Mouse (Mus musculus): ENCODE measurements around the gene Hoxb5. TPM values are rescaled to one million over a fixed set of nuclear protein-coding genes. Genes with fewer than 3 reads are reported as not detected.

The Hoxb5 gene
- total and polyA plus RNA-seq, 2 experiments, result 0.09 to 0.35 TPM

DNA sequence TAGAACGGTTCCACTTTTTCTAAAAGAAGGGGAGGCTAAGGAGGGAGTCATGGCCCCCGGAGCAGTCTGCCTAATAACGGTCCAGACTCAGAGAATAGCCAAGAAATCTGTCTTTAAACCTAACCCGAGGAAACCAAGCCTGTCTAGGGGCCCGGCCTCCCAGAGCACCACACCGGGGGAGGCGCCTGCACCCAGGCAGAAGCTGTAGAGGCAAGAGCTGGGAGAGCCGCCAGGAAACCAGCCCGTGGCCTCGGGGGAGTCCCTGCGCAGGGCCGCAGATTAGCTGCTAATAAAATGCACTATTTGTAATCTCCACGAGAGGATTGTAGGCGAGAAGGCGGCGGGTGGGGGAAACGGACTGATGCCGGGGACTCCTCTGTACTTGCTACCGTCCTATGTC is 33.3 kb upstream of the Hoxb5 start:
- peaks cover 2% of the 10 kb centered on the region; the same call in 1 of the 2 replicates for H3K4me1 ChIP-seq (ENCODE audit: control insufficient read depth, insufficient read depth, low read length)
- no peak overlapping the region for H3K27ac ChIP-seq (replicated peaks; ENCODE audit: insufficient read depth, low read depth, low read length)
- DNase-seq (ENCODE audit: extremely low read depth, low read depth, low spot score), result no peak
- no peaks in the 10 kb centered on the region for H3K79me2 ChIP-seq (ENCODE audit: control insufficient read depth, insufficient read depth, low read length)
- H3K9ac ChIP-seq (ENCODE audit: low read depth, low read length), result no peak overlapping the region
- H3K36me3 ChIP-seq (ENCODE audit: control insufficient read depth, insufficient read depth, low read length), result no peaks in the 10 kb centered on the region
- TF ChIP-seq POLR2A (IDR thresholded peaks at IDR 0.05; ENCODE audit: extremely low read depth, insufficient read depth, low read length), result no peak
- no peak for TF ChIP-seq CTCF (IDR thresholded peaks at IDR 0.05; ENCODE audit: low read depth, low read length)
- H3K4me3 ChIP-seq (ENCODE audit: insufficient read depth, low read depth, low read length), result no peak overlapping the region
- H3K27me3 ChIP-seq (ENCODE audit: control insufficient read depth, insufficient read depth, low read length), result peaks cover 42% of the 10 kb centered on the region
- 4% methylated on average over 19 of the region's 19 CpGs for WGBS

DNA sequence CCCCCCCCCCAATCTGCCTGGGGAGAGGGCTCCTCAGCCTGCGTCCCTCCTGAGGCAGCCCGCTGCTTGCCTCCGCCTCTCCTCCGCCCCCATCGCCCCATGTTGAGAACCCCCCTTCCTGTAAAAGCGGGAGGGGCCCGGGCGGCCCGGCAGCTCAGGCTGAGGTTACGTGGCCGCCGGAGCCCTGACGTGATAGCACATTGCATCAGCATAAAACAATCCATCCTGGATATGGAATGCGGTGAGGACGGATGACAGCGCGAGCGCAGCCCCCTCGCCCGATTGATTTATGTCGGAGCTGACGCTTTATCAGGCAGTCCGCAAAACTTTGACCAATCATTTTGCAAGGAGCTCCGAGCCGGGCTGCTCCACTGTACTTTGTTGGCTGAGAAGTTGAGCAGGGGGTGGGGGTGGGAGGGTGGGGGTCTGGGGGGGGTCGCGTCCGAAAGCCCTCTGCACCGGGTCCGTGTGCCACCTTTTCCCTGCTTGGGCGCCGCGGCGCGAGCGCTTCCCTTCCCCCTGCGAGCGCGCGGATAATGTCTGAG is 32.1 kb upstream of the Hoxb5 start, which contains the start of gene Hoxb9:
Gene Hoxb9, plus strand, starts transcription at position 462 of the 545 bp plus-strand sequence.
- H3K79me2 ChIP-seq (ENCODE audit: control insufficient read depth, insufficient read depth, low read length), result no peaks in the 10 kb centered on the region
- no peak within 1 kb of the TSS for H3K9ac ChIP-seq (ENCODE audit: low read depth, low read length)
- H3K4me3 ChIP-seq (ENCODE audit: insufficient read depth, low read depth, low read length), result no peak within 1 kb of the TSS
- 4% methylated on average over 40 of the region's 40 CpGs for WGBS
- H3K36me3 ChIP-seq (ENCODE audit: control insufficient read depth, insufficient read depth, low read length), result no peaks in the 10 kb centered on the region
- TF ChIP-seq POLR2A (IDR thresholded peaks at IDR 0.05; ENCODE audit: extremely low read depth, insufficient read depth, low read length) (no peak), CTCF (IDR thresholded peaks at IDR 0.05; ENCODE audit: low read depth, low read length) (no peak)
- peaks cover 42% of the 10 kb centered on the region for H3K27me3 ChIP-seq (ENCODE audit: control insufficient read depth, insufficient read depth, low read length)
- H3K27ac ChIP-seq (replicated peaks; ENCODE audit: insufficient read depth, low read depth, low read length), result no peak within 1 kb of the TSS
- peaks cover 2% of the 10 kb centered on the region; the same call in 1 of the 2 replicates for H3K4me1 ChIP-seq (ENCODE audit: control insufficient read depth, insufficient read depth, low read length)
- no peak for DNase-seq (ENCODE audit: extremely low read depth, low read depth, low spot score)

DNA sequence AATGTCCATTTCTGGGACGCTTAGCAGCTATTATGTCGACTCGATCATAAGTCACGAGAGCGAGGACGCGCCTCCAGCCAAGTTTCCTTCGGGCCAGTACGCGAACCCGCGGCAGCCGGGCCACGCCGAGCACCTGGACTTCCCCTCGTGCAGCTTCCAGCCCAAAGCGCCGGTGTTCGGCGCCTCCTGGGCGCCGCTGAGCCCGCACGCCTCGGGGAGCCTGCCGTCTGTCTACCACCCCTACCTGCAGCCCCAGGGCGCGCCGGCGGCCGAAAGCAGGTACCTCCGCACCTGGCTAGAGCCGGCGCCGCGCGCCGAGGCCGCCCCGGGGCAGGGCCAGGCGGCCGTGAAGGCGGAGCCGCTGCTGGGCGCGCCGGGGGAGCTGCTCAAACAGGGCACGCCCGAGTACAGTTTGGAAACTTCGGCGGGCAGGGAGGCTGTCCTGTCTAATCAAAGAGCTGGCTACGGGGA is 31.6 kb upstream of the Hoxb5 start:
- peaks cover 2% of the 10 kb centered on the region; the same call in 1 of the 2 replicates for H3K4me1 ChIP-seq (ENCODE audit: control insufficient read depth, insufficient read depth, low read length)
- no peak overlapping the region for H3K4me3 ChIP-seq (ENCODE audit: insufficient read depth, low read depth, low read length)
- TF ChIP-seq POLR2A (IDR thresholded peaks at IDR 0.05; ENCODE audit: extremely low read depth, insufficient read depth, low read length) (no peak), CTCF (IDR thresholded peaks at IDR 0.05; ENCODE audit: low read depth, low read length) (no peak)
- no peaks in the 10 kb centered on the region for H3K79me2 ChIP-seq (ENCODE audit: control insufficient read depth, insufficient read depth, low read length)
- H3K27ac ChIP-seq (replicated peaks; ENCODE audit: insufficient read depth, low read depth, low read length), result no peak overlapping the region
- H3K27me3 ChIP-seq (ENCODE audit: control insufficient read depth, insufficient read depth, low read length), result peaks cover 42% of the 10 kb centered on the region
- WGBS, result 2% methylated on average over 52 of the region's 52 CpGs
- H3K9ac ChIP-seq (ENCODE audit: low read depth, low read length), result no peak overlapping the region
- no peak for DNase-seq (ENCODE audit: extremely low read depth, low read depth, low spot score)
- no peaks in the 10 kb centered on the region for H3K36me3 ChIP-seq (ENCODE audit: control insufficient read depth, insufficient read depth, low read length)

DNA sequence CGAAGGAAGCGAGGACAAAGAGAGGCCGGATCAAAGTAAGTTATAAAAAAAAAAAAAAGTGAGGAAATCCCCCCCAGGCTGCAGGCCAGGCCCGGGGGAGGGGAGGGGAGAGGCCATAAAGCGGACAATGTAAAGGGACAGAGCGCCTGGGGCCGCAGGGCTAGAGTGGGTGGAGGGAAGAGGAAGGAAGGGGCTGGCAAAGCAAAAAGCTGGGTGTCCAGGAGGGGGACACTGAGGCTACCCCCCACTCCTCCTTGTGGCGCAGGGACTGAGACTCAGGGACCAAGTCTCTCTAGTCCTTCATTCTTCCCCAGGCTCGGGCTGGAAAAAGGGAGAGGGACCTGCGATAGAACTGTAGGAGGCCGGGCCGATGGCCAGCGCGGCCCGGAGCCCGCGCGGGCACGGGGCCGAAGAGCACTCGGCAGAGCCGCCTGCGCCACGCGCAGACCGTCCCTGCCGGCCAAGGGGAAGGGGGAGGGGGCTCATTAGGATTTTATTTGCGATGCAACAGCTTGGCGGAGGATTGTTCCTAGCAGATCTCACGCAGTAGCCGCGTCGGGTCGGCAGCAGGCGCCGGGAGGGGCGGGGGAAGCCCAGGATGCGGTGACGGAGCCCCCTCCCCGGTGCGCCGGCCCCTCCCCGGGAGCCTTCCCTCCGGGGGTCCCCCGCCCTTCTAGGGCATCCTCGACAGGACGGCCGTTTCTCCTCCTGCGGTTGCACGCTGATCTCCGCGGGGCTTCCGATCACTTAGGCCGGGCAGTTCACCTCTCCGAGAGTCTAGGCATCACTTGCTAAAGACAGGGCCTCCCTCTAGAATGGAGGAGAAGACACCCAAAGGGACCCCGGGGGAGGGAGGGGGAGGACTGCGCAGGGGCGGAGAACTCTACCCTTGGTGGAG is 30.9 kb upstream of the Hoxb5 start:
- DNase-seq (ENCODE audit: extremely low read depth, low read depth, low spot score), result no peak
- Histone ChIP-seq H3K27ac (replicated peaks; ENCODE audit: insufficient read depth, low read depth, low read length) (no peak overlapping the region), H3K27me3 (ENCODE audit: control insufficient read depth, insufficient read depth, low read length) (peaks cover 37% of the 10 kb centered on the region), H3K4me3 (ENCODE audit: insufficient read depth, low read depth, low read length) (no peak overlapping the region), H3K9ac (ENCODE audit: low read depth, low read length) (no peak overlapping the region), H3K36me3 (ENCODE audit: control insufficient read depth, insufficient read depth, low read length) (no peaks in the 10 kb centered on the region), H3K4me1 (ENCODE audit: control insufficient read depth, insufficient read depth, low read length) (peaks cover 2% of the 10 kb centered on the region; the same call in 1 of the 2 replicates), H3K79me2 (ENCODE audit: control insufficient read depth, insufficient read depth, low read length) (no peaks in the 10 kb centered on the region)
- TF ChIP-seq CTCF (IDR thresholded peaks at IDR 0.05; ENCODE audit: low read depth, low read length), result no peak
- TF ChIP-seq POLR2A (IDR thresholded peaks at IDR 0.05; ENCODE audit: extremely low read depth, insufficient read depth, low read length), result no peak
- WGBS, result 4% methylated on average over 58 of the region's 58 CpGs

DNA sequence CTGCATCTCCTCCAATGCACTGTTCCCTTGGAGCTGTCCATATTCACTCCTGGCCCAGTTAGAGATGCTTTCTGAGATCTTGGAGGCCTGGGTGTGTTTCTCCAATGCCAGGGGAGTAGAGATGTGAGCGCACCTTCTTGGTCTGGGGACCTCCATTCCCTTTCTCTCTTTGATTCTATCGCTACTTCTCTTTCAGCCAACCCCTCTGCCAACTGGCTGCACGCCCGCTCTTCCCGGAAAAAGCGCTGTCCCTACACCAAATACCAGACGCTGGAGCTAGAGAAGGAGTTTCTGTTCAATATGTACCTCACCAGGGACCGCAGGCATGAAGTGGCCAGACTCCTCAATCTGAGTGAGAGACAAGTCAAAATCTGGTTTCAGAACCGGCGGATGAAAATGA is 28.7 kb upstream of the Hoxb5 start:
- WGBS, result 9% methylated on average over 10 of the region's 10 CpGs

More for the DNA sequence above, 28.7 kb upstream of the Hoxb5 start:
- no peak overlapping the region for H3K4me3 ChIP-seq (ENCODE audit: insufficient read depth, low read depth, low read length)
- H3K79me2 ChIP-seq (ENCODE audit: control insufficient read depth, insufficient read depth, low read length), result no peaks in the 10 kb centered on the region
- no peak for DNase-seq (ENCODE audit: extremely low read depth, low read depth, low spot score)
- H3K36me3 ChIP-seq (ENCODE audit: control insufficient read depth, insufficient read depth, low read length), result no peaks in the 10 kb centered on the region
- H3K27me3 ChIP-seq (ENCODE audit: control insufficient read depth, insufficient read depth, low read length), result peaks cover 40% of the 10 kb centered on the region
- H3K9ac ChIP-seq (ENCODE audit: low read depth, low read length), result no peak overlapping the region
- TF ChIP-seq POLR2A (IDR thresholded peaks at IDR 0.05; ENCODE audit: extremely low read depth, insufficient read depth, low read length), result no peak
- TF ChIP-seq CTCF (IDR thresholded peaks at IDR 0.05; ENCODE audit: low read depth, low read length), result no peak
- no peak overlapping the region for H3K27ac ChIP-seq (replicated peaks; ENCODE audit: insufficient read depth, low read depth, low read length)
- H3K4me1 ChIP-seq (ENCODE audit: control insufficient read depth, insufficient read depth, low read length), result peaks cover 2% of the 10 kb centered on the region; the same call in 1 of the 2 replicates
